Mouse (Mus musculus): ENCODE measurements around the gene Smchd1.
"Not testable (repeated sequence)": the region's sequence is repeated elsewhere in the genome, so short reads cannot be mapped to it uniquely, and the experiment has no call there.

Gene Smchd1

GRCm38 (mm10) chr17:71474762-71475704 is at the start of gene Smchd1:
TSS of gene Smchd1 (minus strand) at chr17:71475343.
- peak; percentile 77 for DNase-seq (ENCODE audit: low read depth, low spot score)

DNA sequence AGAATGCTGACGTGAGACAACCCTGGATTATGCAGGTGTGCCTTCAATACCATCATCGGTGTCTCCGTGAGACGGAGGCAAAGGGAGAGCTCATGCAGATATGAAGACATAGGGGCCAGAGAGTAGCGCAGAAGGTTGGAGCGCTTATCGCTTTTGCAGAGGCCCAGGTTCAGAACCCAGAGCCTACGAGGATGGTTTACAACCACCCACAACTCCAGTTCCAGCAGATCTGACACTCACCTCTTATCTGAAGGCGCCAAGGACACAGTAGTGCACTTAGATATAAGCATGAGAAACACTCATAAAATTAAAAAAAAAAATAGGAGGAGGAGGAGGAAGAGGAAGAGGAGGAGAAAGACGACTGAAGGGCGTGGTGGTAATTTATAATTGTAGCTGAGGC is 35.2 kb upstream of the Smchd1 start:
- DNase-seq (ENCODE audit: low read depth, low spot score): no peak

- DNase-seq (ENCODE audit: low read depth, low spot score): no peak
Observed at GRCm38 (mm10) chr17:71506832-71507231, 31.7 kb upstream of the Smchd1 start.

GRCm38 (mm10) chr17:71495784-71496183 is 20.6 kb upstream of the Smchd1 start:
- no peak for DNase-seq (ENCODE audit: low read depth, low spot score)

DNA sequence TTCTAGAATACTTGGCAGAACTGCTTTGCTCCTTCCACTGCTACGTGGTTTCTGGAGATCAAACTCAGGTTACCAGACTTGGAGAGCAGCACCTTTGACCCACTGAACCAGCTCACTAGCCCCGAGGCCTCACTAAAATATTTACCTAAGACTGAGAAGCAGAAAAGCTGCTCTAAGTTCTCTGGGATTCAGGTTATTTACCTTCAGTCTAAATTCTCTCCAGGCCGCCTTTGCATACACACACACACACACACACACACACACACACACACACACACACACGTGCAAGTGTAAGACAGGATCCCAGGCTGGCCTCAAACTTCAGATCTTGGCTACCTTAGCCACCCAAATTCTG is 16.2 kb upstream of the Smchd1 start:
- no peak for DNase-seq (ENCODE audit: low read depth, low spot score)

DNA sequence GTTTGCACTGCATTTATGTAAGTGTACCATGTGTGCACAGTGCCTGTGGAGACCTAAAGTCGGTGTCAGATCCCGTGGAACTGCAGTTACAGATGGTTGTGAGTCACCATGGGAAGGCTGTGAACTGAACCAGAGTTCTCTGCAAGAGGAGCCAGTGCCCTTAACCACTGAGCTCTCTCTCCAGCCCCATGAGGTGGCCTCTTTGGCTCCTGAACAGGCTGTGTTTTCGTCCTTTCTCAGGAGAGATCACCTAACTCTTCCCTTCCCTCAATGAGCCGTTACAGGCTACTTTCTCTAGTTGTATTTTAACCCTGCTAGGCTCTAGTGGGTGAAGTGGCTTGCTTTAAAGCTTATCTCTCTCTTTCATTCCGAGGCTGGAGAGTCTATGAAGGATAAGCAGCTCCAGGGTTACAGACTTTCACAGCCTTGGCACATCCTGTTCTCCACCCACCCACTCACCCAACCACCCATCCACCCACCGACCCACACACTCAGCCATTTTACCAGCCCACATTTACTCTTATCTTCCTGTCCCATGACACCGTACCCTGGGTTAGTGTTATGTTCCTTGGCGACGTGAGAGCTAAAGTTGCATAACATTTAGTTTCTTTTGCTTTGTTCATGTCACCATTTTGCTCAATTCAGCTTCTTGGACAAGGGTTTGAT is 15.7 kb upstream of the Smchd1 start:
- DNase-seq (ENCODE audit: low read depth, low spot score): no peak

DNA sequence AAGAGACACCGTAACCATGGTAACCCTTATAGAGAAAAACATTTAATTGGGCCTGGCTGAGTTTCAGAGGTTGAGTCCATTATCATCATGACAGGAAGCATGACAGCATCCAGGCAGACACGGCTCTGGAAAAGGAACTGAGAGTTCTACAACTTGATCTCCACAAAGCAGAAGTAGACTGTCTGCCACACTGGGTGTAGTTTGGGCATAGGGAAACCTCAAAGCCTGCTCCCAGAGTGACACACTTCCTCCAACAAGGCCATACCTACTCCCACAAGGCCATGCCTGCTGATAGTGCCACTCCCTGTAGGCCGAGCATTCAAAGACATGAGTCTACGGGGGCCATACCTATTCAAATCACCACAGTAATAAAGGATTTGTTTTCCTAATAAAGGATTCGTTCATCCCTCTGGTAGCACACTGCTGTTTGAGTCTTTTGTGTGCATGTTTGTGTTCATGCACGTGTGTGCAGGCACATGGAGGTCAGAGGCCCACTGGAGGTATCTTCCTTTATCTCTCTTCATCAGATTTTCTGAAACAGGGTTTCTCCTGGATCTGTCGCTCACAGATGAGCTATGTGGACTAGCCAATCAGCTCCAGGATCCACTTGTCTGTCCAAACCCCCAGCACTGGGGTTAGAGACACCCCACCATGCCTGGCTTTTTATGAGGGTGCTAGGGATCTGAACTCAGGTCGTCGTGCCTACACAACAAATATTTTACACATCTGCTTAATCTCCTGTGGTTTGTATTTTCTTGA is 14.7 kb upstream of the Smchd1 start:
- DNase-seq (ENCODE audit: low read depth, low spot score): no peak

- no peak for DNase-seq (ENCODE audit: low read depth, low spot score)
Observed at GRCm38 (mm10) chr17:71486231-71486851, 11.2 kb upstream of the Smchd1 start.

- no peak for DNase-seq (ENCODE audit: low read depth, low spot score)
Observed at GRCm38 (mm10) chr17:71485791-71486230, 10.7 kb upstream of the Smchd1 start.

DNA sequence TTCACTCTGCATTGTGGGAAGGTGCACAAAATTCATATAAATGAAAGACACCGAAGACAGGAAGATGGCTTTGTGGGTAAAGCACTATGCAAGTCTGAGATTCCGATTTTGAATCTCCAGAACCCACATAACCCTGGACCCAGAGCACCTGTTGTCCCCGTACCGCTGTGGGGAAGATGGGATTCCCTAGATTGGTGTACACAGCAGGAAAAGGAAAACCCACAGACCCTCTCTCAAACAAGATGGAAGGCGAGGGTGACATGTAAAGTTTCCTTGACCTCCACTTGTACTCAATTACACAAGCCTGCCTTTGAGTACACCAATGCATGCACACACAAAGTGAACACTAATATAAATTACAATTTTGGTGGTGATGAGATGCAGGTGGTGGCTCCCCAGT is 9.6 kb upstream of the Smchd1 start:
- DNase-seq (ENCODE audit: low read depth, low spot score): no peak

DNA sequence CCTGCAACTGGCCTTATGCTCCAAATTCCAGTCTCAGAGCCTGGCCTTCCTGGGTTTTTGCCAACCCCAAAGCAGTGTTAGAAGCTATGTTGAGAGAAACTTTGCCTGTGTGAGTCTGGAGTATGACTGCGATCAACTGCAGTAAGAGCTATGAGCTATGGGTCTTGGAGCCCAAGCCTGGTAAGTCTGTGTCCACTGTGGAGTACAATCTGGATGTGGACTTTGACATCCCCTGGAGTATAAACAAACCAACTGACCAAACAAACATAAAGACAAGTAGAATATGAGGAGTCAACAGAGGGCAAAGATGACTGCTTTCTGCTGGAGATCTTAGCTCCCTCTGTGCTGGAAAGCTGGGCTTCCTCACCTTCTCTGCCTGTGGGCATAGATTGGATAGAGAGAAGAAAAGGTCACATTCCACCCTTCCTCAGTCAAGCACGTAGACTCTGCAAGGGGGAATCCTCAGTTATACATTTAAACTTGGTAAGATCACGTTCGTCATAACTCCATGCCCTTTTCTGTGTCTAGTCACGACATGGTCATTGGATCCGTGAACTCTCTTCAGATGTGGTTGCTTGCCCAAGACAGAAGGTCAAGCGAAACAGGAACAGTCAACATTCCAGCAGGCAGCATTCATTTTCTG is 8.4 kb upstream of the Smchd1 start:
- no peak for DNase-seq (ENCODE audit: low read depth, low spot score)

- no peak for DNase-seq (ENCODE audit: low read depth, low spot score)
Observed at GRCm38 (mm10) chr17:71479381-71479901, 4.3 kb upstream of the Smchd1 start.

GRCm38 (mm10) chr17:71477481-71477880 is 2.3 kb upstream of the Smchd1 start:
- no peak for DNase-seq (ENCODE audit: low read depth, low spot score)

GRCm38 (mm10) chr17:71476346-71477020 is 1.3 kb upstream of the Smchd1 start:
- no peak for DNase-seq (ENCODE audit: low read depth, low spot score)

- peak; percentile 55 for DNase-seq (ENCODE audit: low read depth, low spot score)
Observed at GRCm38 (mm10) chr17:71475705-71476089, 554 bp upstream of the Smchd1 start.

DNA sequence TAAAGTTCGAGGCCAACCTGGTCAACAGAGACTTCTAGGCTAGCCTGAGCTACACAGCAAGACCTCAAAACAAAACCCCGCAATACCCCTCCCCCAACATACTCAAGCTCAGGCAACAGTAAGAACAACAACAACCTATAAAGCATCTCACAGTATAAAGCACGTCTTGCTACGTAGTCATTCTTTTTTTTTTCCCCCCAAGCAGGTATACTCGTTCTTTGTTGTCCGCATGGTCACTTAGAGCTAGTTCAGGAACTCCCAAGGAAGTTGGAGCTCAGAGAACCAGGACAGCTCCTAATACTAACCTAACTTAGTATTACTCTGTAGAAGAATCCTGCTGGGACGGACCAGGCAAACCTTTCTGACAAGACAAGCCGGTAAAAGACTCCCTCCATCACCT is 1.0 kb downstream of the Smchd1 start:
- no peak for DNase-seq (ENCODE audit: low read depth, low spot score)

GRCm38 (mm10) chr17:71471261-71471660 is 3.9 kb downstream of the Smchd1 start:
- DNase-seq (ENCODE audit: low read depth, low spot score): no peak

- no peak for DNase-seq (ENCODE audit: low read depth, low spot score)
Observed at GRCm38 (mm10) chr17:71460312-71460711, 14.8 kb downstream of the Smchd1 start.

- no peak for DNase-seq (ENCODE audit: low read depth, low spot score)
Observed at GRCm38 (mm10) chr17:71459818-71460217, 15.3 kb downstream of the Smchd1 start, which contains the start of gene Gm4707. TSS of gene Gm4707 (minus strand) at chr17:71459918.

DNA sequence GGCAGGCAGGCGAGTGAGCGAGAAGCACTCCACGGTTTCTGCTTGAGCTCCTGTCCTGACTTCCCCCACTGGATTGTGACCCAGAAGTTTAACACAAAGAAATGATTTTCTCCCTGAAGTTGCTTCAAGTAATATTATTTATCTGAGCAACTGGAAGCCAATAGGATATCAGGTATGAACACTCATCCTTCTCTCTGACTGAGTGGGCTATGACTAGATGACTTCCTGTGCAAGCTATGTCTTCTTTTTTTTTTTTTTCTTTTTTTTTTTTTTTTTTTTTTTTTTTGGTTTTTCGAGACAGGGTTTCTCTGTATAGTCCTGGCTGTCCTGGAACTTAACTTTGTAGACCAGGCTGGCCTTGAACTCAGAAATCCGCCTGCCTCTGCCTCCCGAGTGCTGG is 17.8 kb downstream of the Smchd1 start:
- DNase-seq (ENCODE audit: low read depth, low spot score): not testable (repeated sequence)

Measured in brain, embryonic 18.5 days (tissue).